Mouse (Mus musculus): ENCODE data around the gene Cacng1. TPM values are rescaled to one million over a fixed set of nuclear protein-coding genes. Genes with fewer than 3 reads are reported as not detected.

Cacng1 gene
- total and polyA plus RNA-seq, 3 experiments: 0.08 TPM; not detected in 2

DNA sequence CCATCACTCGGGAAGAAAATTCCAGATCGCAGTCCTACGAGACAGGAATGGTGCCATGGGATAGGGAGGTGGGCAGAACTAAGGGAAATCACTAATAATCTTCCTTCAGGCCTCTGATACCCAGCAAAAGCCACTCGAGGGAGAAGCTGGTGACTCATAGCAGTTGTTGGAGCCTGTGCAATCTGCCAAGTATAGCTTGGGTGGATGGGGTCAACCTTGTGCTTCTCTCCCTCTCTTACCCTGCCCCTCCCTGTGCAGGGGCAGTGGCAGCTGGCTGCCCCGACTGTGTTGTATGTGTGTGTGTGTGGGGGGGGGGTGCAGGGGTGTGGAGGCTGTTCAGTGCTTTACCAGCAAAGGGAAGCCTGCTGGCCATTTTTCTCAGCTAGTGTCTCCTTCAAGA, 15.2 kb upstream of the Cacng1 start:
- Histone ChIP-seq H3K4me1 (ENCODE audit: control insufficient read depth, insufficient read depth, low read length) (no peaks in the 10 kb centered on the region), H3K27ac (peak overlapping the region; percentile 53), H3K9ac (ENCODE audit: low read depth, low read length) (no peak overlapping the region), H3K79me2 (replicated peaks; ENCODE audit: control insufficient read depth, insufficient read depth, low read length) (no peaks in the 10 kb centered on the region), H3K4me3 (no peak overlapping the region), H3K36me3 (ENCODE audit: control insufficient read depth, insufficient read depth, low read length) (no peaks in the 10 kb centered on the region), H3K27me3 (ENCODE audit: control insufficient read depth, insufficient read depth, low read length) (no peaks in the 10 kb centered on the region)
- intact Hi-C loops (cut with DNase I): no loop called here
- TF ChIP-seq EP300 (IDR thresholded peaks at IDR 0.05; ENCODE audit: insufficient read depth, low read depth, low read length): no peak
- no peak for TF ChIP-seq POLR2A (IDR thresholded peaks at IDR 0.05; ENCODE audit: insufficient read depth, low read depth, low read length)
- no peak for TF ChIP-seq CTCF (IDR thresholded peaks at IDR 0.05)
- 37% methylated on average over 5 of the region's 5 CpGs for whole genome bisulfite sequencing
- no peak for DNase-seq

DNA sequence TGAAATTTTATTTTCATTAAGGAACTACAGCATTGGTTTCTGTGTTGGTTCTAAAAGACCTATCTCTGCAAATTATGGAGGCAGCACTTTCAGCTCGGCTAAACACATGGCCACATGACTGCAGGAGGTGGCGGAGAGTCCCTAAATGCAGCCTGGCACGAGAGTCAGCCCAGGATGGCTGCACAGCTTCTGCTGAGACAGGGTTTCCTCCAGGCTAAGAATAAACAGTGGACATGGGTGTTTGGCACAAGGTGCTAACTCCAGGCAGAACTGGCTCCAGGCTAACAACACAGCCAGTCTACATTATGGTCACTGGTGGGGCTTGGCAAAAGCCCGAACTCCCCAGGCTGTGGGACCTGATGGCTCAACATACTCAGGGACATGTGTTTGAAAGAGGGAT, 14.6 kb upstream of the Cacng1 start:
- H3K4me1 ChIP-seq (ENCODE audit: control insufficient read depth, insufficient read depth, low read length): no peaks in the 10 kb centered on the region
- TF ChIP-seq POLR2A (IDR thresholded peaks at IDR 0.05; ENCODE audit: insufficient read depth, low read depth, low read length): no peak
- no peak for TF ChIP-seq EP300 (IDR thresholded peaks at IDR 0.05; ENCODE audit: insufficient read depth, low read depth, low read length)
- no peak for TF ChIP-seq CTCF (IDR thresholded peaks at IDR 0.05)
- intact Hi-C loops (cut with DNase I): no loop called here
- H3K27ac ChIP-seq: peak overlapping the region; percentile 53
- H3K9ac ChIP-seq (ENCODE audit: low read depth, low read length): no peak overlapping the region
- WGBS: 56% methylated on average over 4 of the region's 4 CpGs
- H3K36me3 ChIP-seq (ENCODE audit: control insufficient read depth, insufficient read depth, low read length): no peaks in the 10 kb centered on the region
- no peaks in the 10 kb centered on the region for H3K27me3 ChIP-seq (ENCODE audit: control insufficient read depth, insufficient read depth, low read length)
- no peak overlapping the region for H3K4me3 ChIP-seq
- DNase-seq: peak; percentile 26 to 63
- no peaks in the 10 kb centered on the region for H3K79me2 ChIP-seq (replicated peaks; ENCODE audit: control insufficient read depth, insufficient read depth, low read length)

DNA sequence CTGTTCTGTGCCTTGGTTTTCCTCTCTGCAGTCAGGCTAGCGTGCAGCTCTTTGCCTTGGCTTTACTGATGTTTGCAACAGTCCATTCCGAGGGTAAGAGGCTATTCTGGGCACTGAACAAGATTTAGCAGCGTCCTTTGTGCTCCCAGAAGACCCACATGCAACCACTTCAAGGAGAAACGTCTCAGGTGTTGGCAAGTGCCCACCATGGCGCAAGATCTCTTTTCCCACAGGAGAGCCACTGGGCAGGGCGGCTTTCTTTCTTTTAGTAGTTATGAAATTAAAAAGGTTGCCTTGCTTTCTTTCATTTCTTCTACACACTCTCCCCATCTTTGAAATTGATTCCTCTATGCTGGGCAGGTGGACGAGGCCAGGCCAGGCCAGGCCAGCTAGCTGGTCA, 12.8 kb upstream of the Cacng1 start:
- no peaks in the 10 kb centered on the region for H3K79me2 ChIP-seq (replicated peaks; ENCODE audit: control insufficient read depth, insufficient read depth, low read length)
- H3K4me1 ChIP-seq (ENCODE audit: control insufficient read depth, insufficient read depth, low read length): no peaks in the 10 kb centered on the region
- no peak overlapping the region for H3K27ac ChIP-seq
- intact Hi-C loops (cut with DNase I): no loop called here
- H3K36me3 ChIP-seq (ENCODE audit: control insufficient read depth, insufficient read depth, low read length): no peaks in the 10 kb centered on the region
- H3K9ac ChIP-seq (ENCODE audit: low read depth, low read length): no peak overlapping the region
- TF ChIP-seq POLR2A (IDR thresholded peaks at IDR 0.05; ENCODE audit: insufficient read depth, low read depth, low read length): no peak
- TF ChIP-seq CTCF (IDR thresholded peaks at IDR 0.05): no peak
- no peak for TF ChIP-seq EP300 (IDR thresholded peaks at IDR 0.05; ENCODE audit: insufficient read depth, low read depth, low read length)
- H3K27me3 ChIP-seq (ENCODE audit: control insufficient read depth, insufficient read depth, low read length): no peaks in the 10 kb centered on the region
- DNase-seq: no peak
- no peak overlapping the region for H3K4me3 ChIP-seq
- 68% methylated on average over 7 of the region's 7 CpGs for WGBS

DNA sequence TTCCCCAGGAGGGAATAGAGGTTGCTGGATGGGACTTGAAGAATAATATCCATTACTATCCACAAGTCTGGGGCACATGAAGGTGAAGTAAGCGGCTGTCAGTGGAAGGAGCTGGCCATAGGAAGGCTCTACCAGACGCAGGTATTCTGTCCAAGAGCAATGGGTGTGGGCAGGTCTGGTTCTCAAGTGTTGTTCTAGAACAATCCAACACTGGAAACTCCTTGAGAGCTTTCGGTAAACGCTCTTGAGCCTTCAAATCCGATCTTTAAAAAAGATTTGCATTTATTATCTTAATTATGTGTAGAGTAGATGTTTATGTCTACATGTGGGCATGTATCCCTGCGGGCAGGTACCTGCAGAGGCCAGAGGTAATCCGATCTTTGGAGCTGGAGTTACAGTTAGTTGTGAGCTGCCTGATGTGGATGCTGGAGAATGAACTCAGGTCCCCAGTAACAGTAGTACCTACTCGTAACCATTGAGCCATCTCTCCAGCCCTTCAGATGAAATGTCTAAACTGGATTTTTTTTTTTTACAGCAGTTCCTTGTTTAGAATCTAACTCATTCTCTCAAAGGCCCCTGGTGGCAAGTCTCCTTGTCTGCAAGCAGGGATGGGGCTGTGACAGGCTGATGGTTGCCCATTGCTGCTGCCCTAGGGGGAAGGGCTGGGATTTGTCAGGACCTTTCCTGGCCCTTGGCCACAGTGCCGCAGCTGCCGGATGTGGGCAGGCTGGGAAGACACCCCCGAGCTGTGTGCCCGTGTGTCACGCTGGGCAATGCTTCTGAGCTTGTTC, 11.9 kb upstream of the Cacng1 start:
- no peak overlapping the region for H3K9ac ChIP-seq (ENCODE audit: low read depth, low read length)
- no peaks in the 10 kb centered on the region for H3K4me1 ChIP-seq (ENCODE audit: control insufficient read depth, insufficient read depth, low read length)
- intact Hi-C loops (cut with DNase I): no loop called here
- no peak overlapping the region for H3K4me3 ChIP-seq
- no peaks in the 10 kb centered on the region for H3K36me3 ChIP-seq (ENCODE audit: control insufficient read depth, insufficient read depth, low read length)
- no peak overlapping the region for H3K27ac ChIP-seq
- WGBS: 70% methylated on average over 13 of the region's 13 CpGs
- H3K79me2 ChIP-seq (replicated peaks; ENCODE audit: control insufficient read depth, insufficient read depth, low read length): no peaks in the 10 kb centered on the region
- TF ChIP-seq CTCF (IDR thresholded peaks at IDR 0.05) (no peak), EP300 (IDR thresholded peaks at IDR 0.05; ENCODE audit: insufficient read depth, low read depth, low read length) (no peak), POLR2A (IDR thresholded peaks at IDR 0.05; ENCODE audit: insufficient read depth, low read depth, low read length) (no peak)
- no peaks in the 10 kb centered on the region for H3K27me3 ChIP-seq (ENCODE audit: control insufficient read depth, insufficient read depth, low read length)
- no peak for DNase-seq

DNA sequence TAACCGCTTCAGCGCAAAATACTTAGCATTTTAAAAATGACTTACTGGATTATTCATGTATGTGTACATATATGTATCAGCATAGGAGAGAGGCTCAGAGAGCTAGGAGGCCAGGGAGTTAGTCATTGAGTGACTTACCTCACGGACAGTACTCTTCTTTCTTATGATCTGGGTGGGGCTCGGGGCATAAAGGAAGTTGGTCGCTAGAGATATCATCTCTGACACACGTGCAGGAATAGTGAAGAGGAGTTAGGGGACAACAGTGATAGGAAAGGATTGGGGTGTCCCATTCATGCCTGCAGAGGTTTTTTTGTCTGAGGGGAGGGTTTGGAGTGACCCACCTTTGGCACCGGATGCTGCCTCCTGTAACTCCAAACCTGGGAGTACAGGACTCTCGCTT, 8.3 kb upstream of the Cacng1 start:
- no peak for DNase-seq
- TF ChIP-seq CTCF (IDR thresholded peaks at IDR 0.05) (no peak), EP300 (IDR thresholded peaks at IDR 0.05; ENCODE audit: insufficient read depth, low read depth, low read length) (no peak), POLR2A (IDR thresholded peaks at IDR 0.05; ENCODE audit: insufficient read depth, low read depth, low read length) (no peak)
- Histone ChIP-seq H3K27me3 (ENCODE audit: control insufficient read depth, insufficient read depth, low read length) (no peaks in the 10 kb centered on the region), H3K9ac (ENCODE audit: low read depth, low read length) (no peak overlapping the region), H3K27ac (no peak overlapping the region), H3K4me1 (ENCODE audit: control insufficient read depth, insufficient read depth, low read length) (no peaks in the 10 kb centered on the region), H3K36me3 (ENCODE audit: control insufficient read depth, insufficient read depth, low read length) (no peaks in the 10 kb centered on the region), H3K4me3 (no peak overlapping the region), H3K79me2 (replicated peaks; ENCODE audit: control insufficient read depth, insufficient read depth, low read length) (no peaks in the 10 kb centered on the region)
- 72% methylated on average over 8 of the region's 8 CpGs for WGBS
- intact Hi-C loops (cut with DNase I): no loop called here

DNA sequence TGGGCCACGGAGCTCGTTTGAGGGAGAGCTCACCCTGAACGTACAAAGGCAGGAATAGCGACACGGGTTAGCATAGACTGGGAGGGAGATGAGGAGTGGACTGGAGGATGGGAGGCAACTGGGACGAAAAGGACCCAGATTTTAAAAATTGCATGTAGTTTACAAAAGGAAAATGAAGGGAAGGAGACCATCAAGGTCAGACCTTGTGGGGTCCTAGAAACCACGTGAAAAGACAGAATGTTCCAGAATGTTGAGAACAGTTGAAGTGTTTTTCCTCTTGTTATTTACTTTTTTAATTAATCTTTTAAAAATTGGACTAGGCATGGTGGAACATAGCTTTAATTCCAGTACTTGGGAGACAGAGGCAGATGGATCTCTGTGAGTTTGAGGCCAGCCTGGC, 4.7 kb upstream of the Cacng1 start:
- WGBS: 85% methylated on average over 7 of the region's 7 CpGs
- H3K27me3 ChIP-seq (ENCODE audit: control insufficient read depth, insufficient read depth, low read length): no peaks in the 10 kb centered on the region
- no peaks in the 10 kb centered on the region for H3K4me1 ChIP-seq (ENCODE audit: control insufficient read depth, insufficient read depth, low read length)
- intact Hi-C loops (cut with DNase I): no loop called here
- no peak for TF ChIP-seq POLR2A (IDR thresholded peaks at IDR 0.05; ENCODE audit: insufficient read depth, low read depth, low read length)
- no peak for TF ChIP-seq CTCF (IDR thresholded peaks at IDR 0.05)
- TF ChIP-seq EP300 (IDR thresholded peaks at IDR 0.05; ENCODE audit: insufficient read depth, low read depth, low read length): no peak
- DNase-seq: no peak
- no peaks in the 10 kb centered on the region for H3K36me3 ChIP-seq (ENCODE audit: control insufficient read depth, insufficient read depth, low read length)
- H3K9ac ChIP-seq (ENCODE audit: low read depth, low read length): no peak overlapping the region
- no peak overlapping the region for H3K27ac ChIP-seq
- no peaks in the 10 kb centered on the region for H3K79me2 ChIP-seq (replicated peaks; ENCODE audit: control insufficient read depth, insufficient read depth, low read length)
- no peak overlapping the region for H3K4me3 ChIP-seq
